Mouse (Mus musculus) olfactory bulb, adult 2 months (tissue): ENCODE measurements at regions not wholly inside any gene's neighbourhood (a gene's known extent, or its start where the extent isn't known, plus 50 kb on each side); places are given as distances from the start of the nearest gene placed in this dataset.

Experiments
- CTCF ChIP-seq: fragments of 200-500 bp; IDR thresholded peaks from 2 replicates; pipeline ENCODE4 v1.5.1; 2012; ENCODE audit warnings: low read depth, mild to moderate bottlenecking, low read length, moderate library complexity; ENCODE audit not compliant: insufficient read depth
- POLR2A ChIP-seq: fragments of 200-500 bp; IDR thresholded peaks from 2 replicates; pipeline ENCODE4 v1.6.1; 2012; ENCODE audit warnings: mild to moderate bottlenecking, low read depth, low read length, moderate library complexity; ENCODE audit not compliant: insufficient read depth

DNA sequence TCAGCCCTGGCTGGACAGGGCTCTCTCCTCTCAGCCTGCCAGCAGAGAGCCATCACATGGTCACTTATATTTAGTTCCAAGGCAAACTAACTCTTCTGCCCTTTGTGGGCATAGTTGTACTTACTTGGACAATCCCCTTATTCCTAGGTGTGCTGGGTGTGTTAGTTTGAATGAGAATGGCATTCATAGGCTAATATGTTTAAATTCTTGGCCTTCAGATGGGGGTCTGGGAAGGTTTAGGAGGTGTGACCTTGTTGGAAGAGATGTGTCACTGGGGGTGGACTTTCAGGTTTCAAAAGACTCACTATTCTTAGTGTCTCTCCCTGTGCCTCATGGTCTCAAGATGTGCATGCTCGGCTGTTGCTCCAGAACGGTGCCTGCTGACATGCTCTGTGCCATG lies 250.5 kb upstream of the Myo3a start:
- TF ChIP-seq POLR2A (no peak), CTCF (no peak)
